Mouse (Mus musculus) thymus, adult 18-20 months (tissue): ENCODE data around the gene Dgkh.
"Not testable (repeated sequence)": the region's sequence is repeated elsewhere in the genome, so short reads cannot be mapped to it uniquely, and the experiment has no call there.

Experiments
- DNase-seq, 2 experiments: peaks; one replicate each; pipeline ENCODE4 v3.0.0; 2022; ENCODE audit warnings: mixed read lengths in 2 of 2

Gene Dgkh

GRCm38 (mm10) chr14:78732617-78733312 is at the start of gene Dgkh:
Dgkh (minus strand) TSS chr14:78732776.
- DNase-seq = peak; percentile 63 to 67

GRCm38 (mm10) chr14:78777215-78777614 is 44.6 kb upstream of the Dgkh start:
- no peak for DNase-seq

- DNase-seq = no peak
These were observed 44.1 kb upstream of the Dgkh start for GRCm38 (mm10) chr14:78776659-78777058.

GRCm38 (mm10) chr14:78775699-78776098 is 43.1 kb upstream of the Dgkh start:
- no peak for DNase-seq

- DNase-seq = no peak
These were observed 42.6 kb upstream of the Dgkh start for GRCm38 (mm10) chr14:78775226-78775625.

- no peak for DNase-seq
These were observed 37.9 kb upstream of the Dgkh start for GRCm38 (mm10) chr14:78770457-78770856.

GRCm38 (mm10) chr14:78761064-78761463 is 28.5 kb upstream of the Dgkh start:
- no peak for DNase-seq

GRCm38 (mm10) chr14:78759491-78759890 is 26.9 kb upstream of the Dgkh start:
- DNase-seq = no peak

- DNase-seq = no peak
These were observed 22.7 kb upstream of the Dgkh start for GRCm38 (mm10) chr14:78755316-78755715.

GRCm38 (mm10) chr14:78748692-78749091 is 16.1 kb upstream of the Dgkh start:
- no peak for DNase-seq

GRCm38 (mm10) chr14:78747969-78748651 is 15.5 kb upstream of the Dgkh start:
- no peak for DNase-seq

- DNase-seq = no peak
These were observed 14.9 kb upstream of the Dgkh start for GRCm38 (mm10) chr14:78747454-78747853.

GRCm38 (mm10) chr14:78734605-78735004 is 2.0 kb upstream of the Dgkh start:
- no peak for DNase-seq

GRCm38 (mm10) chr14:78734203-78734602 is 1.6 kb upstream of the Dgkh start:
- DNase-seq = not testable (repeated sequence)

GRCm38 (mm10) chr14:78733366-78734076 is 945 bp upstream of the Dgkh start:
- no peak for DNase-seq

- DNase-seq = peak; percentile 5 to 11
These were observed 542 bp downstream of the Dgkh start for GRCm38 (mm10) chr14:78731852-78732616.

GRCm38 (mm10) chr14:78731240-78731639 is 1.3 kb downstream of the Dgkh start:
- no peak for DNase-seq

GRCm38 (mm10) chr14:78725976-78726375 is 6.6 kb downstream of the Dgkh start:
- no peak for DNase-seq

GRCm38 (mm10) chr14:78725307-78725956 is 7.1 kb downstream of the Dgkh start:
- no peak for DNase-seq

GRCm38 (mm10) chr14:78724414-78725306 is 7.9 kb downstream of the Dgkh start:
- peak; percentile 22 to 28 for DNase-seq

GRCm38 (mm10) chr14:78723655-78724054 is 8.9 kb downstream of the Dgkh start:
- DNase-seq = not testable (repeated sequence)
